Mouse (Mus musculus): ENCODE measurements around the gene Slc45a3.

Gene Slc45a3

DNA sequence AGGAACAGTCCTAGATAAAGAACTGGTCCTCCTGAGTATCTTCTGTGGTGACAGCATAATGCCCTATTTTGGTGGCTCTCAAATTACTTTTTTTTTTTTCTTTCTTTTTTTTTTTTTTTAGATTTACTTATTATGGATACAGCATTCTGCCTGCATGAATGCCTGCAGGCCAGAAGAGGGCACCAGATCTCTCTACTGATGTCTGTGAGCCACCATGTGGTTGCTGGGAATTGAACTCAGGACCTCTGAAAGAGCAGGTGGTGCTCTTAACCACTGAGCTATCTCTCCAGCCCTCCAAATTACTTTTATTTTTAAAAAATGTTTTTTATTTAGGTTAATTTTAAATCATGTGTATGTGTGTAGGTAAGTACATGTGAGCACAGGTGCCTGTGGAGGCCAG is 37.7 kb downstream of the Slc45a3 start:
- no peak for DNase-seq

DNA sequence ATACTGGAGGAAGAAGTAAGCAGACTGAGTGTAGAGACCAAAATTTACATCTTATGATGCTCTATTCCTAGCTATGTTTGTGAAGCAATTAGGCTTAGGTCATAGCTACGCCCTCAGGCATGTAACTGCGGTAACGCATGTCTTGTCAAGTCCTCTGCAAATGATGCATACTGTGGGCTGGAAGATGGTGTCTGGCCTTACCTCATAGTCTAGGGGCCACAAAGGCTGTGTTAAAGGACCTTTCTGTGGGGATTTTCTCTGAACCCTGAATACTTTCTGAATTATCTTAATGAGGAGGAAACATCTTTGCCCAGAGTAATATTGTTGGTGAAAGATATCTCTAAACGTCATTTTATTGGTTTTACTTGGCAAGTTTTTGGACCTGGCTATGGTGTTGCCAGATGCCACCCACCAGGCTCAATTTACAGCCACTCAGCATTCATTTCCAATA is 39.1 kb downstream of the Slc45a3 start:
- no peak for DNase-seq

DNA sequence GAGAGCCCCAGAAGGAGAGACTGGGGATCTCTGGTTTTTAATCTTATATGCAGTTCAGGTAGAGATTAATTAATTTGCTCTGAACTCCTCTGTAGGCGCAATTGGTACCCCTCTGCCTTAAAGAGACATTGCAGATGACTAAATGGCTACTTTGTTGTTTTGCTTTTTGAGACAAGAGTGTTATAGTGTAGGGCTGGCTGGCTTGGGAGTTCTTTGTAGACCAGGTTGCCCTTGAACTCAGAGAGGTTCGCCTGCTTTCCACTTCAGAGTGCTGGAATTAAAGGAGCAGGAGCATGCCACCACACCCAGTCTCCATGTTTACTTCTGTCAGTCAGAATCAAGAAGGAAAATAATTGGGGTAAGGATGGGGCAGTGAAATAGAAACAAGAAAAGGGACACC is 40.3 kb downstream of the Slc45a3 start:
- no peak for DNase-seq

DNA sequence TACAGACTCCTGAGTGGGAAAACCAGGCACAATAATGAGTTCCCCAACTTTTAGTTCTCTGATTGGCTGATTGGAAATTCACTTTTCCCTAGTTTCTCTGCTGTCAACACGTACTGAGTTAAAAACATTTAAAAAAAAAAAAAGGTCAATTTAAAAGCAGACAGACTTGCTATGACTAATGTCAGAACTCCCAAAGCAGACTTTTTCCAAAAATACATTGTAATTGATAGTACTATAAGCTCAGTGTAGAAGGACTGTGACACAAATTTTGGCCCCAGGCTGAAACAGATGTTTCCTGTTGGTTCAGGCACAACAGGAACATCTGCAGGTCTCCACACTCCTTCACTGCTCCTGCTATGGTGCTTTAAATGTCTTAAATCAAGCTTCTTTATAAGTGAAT is 41.0 kb downstream of the Slc45a3 start:
- DNase-seq: no peak

DNA sequence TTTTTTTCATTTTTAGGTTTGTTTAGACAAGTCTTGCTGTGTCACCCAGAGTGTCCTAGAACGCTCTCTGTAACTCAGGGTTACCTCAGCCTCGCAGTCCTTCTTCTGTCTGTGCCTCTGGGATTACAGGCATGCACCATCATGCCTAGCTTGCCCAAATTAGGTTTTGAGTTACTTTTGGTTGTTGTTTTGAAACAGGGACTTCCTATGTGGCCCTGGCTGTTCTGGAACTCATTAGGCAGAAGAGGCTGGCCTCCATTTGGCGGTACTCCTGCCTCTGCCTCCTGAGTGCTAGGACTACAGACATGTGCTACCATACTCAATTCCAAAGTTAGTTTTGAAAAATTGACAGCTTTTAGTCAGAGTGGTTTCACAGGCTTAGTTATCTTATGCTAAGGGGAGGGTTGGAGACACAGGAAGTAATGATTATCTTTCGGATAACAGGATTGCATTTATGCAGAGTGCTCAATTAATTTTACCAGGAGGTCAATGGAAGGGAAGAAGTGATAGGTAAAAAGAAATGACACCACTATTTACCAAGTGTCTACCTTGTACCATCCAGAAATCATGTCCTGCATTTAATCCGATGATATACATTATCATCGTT is 41.9 kb downstream of the Slc45a3 start:
- no peak for DNase-seq

DNA sequence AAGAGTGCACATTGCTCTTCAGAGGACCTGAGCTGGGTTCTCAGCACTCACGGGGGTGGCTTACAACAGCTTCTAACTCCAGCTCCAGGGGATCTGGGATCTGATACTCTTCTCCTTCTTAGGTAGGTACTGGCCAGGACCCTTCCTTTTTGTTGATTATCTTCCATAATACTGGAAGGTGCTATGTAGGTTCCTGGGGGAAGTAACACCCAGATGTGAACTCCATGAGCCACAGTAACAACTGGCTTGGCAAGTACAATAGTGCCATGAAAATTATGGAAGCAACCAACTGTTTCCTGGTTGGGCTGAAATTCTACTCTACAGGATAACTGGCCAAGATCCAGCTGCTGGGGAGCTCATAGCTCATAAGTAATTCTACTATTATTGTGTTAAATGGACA is 42.7 kb downstream of the Slc45a3 start:
- no peak for DNase-seq

DNA sequence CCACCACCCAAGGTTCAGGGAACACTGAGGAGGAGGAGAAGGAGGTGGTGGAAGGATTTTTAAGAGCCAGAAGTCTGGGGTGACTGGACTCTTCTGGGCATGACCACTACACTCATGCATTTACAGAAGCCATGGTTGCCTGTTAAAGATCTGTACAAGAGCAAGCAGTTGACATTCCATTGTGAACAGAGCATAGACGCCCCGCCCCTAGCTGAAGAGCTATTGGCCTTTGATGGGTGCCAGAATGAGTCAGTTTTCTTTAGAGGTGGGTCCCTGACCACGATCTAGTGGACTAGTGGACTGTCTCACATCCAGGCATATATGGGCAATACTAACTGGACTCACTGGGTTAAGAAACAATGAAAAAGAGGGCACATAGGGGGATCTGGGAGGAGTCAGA is 43.3 kb downstream of the Slc45a3 start:
- no peak for DNase-seq

DNA sequence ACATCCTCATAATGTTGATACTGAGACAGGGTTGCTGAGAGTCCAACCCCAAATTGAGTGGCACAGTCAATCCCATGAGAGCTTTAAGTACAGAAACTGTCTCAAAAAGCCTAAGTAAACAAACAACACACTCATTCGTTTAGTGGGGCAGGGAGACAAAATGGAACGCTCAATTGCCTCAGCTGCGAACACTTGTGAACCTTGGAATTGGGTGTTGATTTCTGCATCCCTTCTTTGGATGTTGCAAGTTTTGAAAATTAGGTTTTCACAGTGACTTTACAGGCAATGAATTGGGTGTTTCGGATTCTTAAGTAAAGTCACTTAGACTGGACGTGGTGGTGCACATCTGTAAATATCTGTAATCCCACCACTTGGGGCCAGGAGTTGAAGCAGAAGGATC is 44.0 kb downstream of the Slc45a3 start:
- no peak for DNase-seq

DNA sequence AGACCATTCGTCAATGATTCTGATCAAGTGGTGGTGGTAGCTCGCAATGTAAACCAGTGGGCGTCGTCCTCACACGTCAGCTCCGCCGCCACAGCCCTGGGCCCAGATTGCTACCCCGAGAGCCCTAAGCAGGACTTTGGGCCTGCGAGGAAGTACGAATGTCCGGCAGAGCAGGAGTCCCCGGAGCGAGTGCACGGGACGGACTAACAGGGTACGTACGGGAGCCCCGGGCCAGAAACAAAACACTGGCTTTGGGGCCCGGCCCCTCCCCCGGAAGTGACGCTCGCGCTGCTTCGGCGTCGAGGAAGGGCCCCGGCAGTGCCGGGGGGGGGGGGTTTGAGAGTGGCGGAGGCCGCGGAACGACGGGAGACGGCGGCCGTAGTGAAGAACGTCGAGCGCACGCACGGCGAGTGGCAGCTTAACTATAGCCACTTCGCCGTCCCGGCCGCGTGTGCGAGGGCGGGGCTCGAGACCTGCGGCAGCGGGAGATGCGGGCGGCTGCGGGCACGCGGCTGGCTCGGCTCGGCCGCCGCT is 44.6 kb downstream of the Slc45a3 start, which contains the start of gene Elk4:
Gene Elk4 (plus strand): TSS at position 326 of the 534 bp plus-strand sequence.
- peak; percentile 90 for DNase-seq

DNA sequence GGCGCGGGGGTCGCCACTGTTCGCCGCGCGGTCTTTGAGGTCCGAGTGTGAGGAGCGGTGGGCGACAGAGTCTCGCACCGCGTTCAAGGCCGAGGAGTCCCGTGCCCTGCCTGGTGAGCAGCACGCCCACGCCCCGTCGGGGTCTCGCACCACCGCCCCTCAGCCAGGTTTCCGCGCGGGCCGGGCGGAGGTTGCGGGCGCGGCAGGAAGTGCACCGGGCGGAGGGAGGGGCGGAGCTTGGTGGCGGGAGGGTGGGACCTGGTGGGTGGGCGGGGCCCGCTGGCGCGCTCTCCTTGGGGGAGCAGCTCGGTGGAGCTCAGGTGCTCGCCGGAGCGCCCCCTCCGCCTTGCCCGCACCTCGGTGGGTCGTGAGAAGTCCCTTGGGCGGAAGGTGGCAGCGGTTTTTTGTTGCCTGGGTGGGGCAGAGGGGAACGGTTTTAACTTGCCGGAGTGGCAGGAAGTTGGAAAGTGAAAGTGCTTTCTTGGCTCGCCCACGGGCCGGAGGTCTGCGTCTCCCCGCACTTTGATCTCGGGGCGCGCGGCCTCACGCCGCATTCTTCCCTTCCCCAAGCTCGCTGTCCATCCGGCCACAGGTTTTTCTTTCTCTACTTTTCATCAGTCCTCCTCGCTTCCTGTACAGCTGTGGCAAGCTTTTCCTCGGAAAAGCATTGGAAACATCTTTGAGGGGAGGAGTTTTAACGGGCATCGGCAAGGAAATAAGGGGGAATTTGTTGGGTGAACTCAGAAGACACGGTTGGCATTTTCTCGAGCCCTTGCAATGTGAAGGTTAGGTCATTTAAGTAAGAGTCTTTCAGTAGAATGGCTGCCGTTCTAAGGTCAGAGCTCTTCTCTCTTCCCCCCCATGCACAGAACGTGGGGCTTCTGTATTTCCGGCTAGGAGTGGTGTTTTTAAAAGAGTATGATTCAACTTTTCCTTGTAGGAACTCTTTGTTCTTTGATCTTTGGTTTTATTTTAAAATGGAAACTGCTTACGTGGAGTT is 45.4 kb downstream of the Slc45a3 start:
- DNase-seq: peak; percentile 85

DNA sequence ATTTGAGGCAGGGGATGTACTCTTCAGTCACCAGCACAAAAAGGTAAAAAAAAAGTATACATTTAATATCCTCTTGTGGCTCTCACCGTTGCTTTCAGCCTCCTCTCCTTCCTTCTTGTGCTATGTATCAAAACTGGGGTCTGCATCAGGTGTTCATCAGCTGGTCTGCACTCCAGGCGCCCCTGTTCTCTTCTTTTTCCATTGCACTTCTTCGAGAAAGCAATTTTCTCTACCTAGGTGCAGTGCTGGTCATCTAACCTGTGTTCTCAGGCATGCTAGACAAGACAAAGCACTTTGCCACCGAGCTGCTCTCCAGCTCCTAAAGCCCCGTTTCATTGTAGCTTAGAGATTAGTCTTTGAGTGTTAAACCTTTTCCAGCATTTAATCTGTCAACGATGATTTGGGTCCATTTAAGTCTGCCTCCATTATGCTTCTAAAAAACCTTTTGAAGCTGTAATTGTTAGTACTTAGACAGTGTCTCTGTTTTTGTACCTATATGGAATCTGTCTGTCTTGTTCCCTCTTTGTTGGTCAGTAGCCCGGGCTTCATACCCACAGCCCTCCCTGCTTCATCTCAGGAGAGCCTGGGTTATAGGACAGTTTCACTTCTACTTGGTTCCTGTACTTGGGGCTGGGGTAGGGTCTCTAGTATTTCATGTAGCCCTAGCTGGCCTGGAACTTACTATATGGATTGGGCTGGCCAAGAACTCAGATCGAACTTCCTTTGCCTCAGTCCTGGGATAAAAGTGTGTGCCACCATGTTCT is 46.3 kb downstream of the Slc45a3 start:
- DNase-seq: no peak

DNA sequence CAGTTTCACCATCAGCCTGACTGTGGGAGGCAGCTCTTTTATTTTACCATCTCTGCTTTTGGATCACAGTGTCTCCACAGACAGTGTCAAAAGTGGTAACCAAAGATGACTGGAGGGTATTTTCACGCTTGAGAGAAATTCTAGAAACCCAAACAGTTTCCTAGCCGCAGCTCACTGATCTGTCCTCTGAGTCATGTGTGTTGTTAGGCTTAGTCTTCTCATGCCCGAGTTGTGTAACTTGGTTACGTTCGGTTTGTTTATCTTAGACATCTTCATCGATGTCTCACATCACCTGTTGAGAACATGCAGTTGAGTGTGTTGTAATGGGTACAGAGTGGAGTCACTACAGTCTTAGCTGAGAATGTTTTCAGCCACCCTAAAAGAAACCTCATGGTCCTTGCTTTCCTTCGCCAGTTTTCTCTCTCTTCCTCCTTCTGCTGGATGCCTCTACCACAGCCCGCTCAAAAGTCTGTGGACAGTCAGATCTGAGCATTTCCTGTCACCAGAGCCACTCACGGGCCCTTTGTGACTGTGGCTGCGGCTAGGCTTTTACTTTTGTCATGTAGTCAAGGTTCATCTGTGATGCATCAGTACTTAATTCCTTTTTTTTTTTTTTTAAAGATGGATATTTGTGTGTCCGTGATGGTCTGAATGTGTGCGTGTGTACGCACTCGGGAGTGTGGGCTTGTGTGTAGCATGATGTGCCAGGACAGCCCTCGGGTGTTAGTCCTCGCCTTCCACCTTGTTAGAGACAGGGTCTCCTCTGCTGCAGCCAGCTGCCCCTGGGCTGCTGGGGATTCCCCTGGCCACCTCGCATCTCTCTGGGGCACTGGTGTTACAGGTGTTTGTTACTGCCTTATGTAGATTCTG is 48.1 kb downstream of the Slc45a3 start:
- DNase-seq: peak; percentile 11

DNA sequence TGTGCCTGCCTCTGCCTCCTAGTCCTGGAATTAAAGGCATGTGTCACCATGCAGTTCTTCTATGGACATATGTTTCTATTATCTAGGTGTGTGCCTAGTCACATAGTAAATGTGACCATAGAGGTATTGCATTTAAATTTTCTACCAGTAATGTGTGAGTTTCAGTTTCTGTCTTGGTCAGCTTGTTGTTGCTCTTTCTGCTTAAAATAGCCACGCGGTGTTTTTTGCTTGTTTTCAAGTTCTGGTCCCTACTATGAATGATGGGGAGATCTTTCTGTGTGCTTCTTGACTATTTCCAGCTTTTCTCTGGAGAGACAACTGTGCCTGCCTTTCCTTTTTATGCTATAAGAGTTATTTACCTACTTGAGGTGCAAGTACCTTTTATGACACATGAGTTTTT is 49.0 kb downstream of the Slc45a3 start:
- DNase-seq: no peak

DNA sequence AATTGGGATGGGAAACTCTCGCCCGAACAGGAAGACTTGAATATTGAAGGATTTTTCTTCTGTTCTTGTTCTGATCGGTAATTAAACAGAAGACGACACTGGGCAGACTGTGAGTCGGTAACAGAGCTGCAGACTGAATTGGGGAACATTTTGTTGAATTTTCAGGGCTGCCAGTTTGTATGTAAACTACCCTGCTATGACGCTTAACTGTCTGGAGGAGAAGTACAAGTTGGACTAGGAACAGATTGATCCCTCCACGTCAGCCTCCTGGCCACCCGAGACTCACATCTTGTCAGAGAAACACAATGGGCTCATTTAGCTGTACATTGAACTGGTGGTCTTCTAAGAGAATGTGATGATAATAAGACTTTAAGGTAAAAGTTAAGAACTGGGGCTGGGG is 50.1 kb downstream of the Slc45a3 start:
- no peak for DNase-seq

DNA sequence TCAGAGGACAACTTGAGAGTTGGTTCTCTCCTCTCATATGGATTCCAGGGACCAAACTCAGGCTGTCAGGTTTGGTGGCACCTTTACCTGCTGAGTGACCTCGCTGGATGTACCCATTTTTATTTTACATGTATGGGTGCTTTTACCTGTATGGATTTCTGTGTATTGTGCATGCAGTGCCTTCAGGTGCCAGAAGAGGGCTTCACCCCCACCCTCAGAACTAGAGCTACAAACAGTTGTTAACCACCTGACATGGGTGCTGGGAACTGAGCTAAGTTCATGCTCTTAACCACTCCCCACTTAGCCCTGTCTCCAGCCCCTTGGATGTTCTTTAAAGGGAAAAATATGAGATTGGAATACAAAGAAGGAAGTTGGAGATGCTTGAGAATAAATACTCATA is 52.0 kb downstream of the Slc45a3 start:
- DNase-seq: no peak

DNA sequence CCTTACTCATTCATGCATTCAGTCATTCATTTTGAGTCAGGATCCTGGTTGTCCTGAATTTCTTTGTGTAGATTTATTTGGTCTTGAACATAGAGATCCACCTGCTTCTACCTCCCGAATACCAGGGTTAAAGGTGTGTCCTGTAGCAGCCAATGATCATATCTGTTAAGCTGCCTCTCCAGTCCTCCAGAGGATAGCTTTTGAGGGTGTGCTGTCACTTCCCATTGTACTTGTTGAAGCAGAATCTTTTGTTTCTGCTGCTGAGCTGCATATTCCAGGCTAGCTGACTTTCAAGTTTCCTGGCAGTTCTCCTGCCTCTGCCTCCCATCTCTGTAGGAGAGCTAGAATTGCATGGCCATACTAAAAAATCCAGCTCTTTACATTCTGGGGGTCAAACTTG is 53.9 kb downstream of the Slc45a3 start:
- DNase-seq: no peak

DNA sequence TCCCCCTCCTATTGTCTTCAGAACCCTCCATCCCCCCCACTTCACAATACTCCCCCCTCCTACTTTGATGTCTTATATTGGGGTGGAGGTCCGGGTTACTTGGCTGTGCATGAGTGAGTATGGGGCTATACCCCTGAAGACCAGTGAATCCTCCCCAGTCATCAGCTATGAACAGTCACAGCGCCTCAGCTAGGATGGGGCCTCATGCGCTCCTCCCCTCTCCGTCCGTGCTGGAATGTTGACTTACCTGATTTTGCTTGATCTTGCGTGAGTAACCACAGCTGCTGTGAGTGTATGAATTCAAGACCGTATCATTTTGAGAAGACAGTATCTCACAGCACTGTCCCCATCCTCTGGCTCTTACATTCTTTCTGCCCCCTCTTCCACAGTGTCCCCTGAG is 57.1 kb downstream of the Slc45a3 start:
- DNase-seq: no peak

DNA sequence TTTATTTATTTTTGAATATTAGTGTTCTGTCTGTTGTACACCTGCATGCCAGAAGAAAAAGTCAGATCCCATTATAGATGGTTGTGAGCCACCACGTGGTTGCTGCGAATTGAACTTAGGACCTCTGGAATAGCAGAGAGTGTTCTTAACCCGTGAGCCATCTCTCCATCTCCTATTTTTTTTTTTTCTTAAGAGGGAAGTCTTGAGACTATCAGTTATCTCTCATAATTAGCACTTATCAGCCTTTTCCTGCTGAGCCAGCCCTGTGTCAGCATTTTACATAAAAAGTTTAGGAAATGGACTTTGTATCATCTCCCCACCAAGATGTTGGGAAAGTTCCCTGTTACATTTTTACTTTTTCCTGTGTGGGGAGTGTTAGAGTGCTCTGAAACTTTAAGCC is 59.3 kb downstream of the Slc45a3 start:
- DNase-seq: no peak

DNA sequence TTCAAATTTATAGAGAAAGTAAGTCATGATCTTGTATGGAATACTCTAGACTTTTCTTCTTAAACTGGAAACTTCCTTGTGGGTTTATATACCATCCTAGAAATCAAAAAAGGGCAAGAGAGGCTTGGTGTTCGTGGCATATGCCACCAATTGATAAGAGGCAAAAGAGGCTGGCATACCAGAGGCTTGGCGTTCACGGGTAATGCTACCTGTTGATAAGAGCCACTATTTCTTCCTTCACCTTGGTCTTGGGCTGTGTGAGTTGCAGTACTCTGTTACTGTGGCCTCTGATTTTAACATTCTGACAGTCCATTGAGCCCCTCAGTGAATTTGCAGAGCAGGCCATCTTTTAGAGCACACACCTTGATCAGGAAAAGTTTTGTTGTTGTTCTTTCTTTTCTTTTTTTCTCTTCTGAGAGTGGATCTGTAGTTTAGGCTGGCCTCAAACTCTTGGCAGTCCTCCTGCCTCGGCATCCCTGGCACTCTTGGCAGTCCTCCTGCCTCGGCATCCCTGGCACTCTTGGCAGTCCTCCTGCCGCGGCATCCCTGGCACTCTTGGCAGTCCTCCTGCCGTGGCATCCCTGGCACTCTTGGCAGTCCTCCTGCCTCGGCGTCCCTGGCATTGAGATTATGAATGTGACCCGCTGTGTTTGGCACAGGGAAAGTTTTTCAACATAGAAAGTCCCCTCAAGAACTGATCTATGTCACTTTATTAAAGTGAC is 64.3 kb downstream of the Slc45a3 start:
- DNase-seq: no peak

DNA sequence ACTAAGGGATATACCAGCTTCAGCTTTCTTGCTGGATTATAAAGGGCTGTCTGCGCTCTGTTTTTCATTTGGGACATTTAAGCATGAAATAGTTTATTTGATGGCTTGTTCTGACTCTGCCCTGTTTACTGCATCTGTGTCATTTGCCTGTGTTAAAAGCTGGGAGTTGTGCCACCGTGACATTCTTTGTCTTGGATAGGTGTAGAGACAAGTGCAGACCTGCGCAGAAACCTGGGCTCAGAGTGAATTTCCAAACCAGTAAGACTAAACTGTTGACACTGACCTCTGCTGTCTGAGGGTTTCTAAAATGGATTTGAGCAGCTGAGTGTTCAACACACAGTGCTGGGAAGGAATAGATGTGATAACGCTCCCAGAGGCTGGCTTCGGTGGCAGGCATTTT is 65.2 kb downstream of the Slc45a3 start:
- DNase-seq: no peak

DNA sequence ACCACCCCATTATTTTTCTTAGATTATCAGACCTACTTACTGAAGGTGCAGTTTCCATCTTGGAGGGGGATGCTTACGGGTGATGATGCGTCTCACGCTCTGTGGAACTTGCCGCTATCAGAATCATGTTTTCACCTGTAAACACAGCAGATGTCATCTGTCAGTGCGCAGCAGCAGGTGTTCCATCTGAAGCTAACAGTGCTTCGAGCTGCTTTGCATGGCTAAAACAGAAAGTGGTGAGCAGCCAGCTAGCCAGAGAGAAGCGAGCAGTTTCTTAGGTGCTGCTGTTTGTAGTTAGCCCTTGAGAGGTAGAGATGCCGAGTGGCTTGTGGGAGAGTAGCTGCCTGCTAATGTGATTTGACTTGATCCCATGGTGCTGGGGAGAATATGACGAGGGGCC is 65.6 kb downstream of the Slc45a3 start:
- no peak for DNase-seq
